Mouse (Mus musculus): ENCODE results near the gene Chd1l.
A peak's percentile ranks its signal among the peaks of the same experiment; 100 is the strongest.

Chd1l gene

DNA sequence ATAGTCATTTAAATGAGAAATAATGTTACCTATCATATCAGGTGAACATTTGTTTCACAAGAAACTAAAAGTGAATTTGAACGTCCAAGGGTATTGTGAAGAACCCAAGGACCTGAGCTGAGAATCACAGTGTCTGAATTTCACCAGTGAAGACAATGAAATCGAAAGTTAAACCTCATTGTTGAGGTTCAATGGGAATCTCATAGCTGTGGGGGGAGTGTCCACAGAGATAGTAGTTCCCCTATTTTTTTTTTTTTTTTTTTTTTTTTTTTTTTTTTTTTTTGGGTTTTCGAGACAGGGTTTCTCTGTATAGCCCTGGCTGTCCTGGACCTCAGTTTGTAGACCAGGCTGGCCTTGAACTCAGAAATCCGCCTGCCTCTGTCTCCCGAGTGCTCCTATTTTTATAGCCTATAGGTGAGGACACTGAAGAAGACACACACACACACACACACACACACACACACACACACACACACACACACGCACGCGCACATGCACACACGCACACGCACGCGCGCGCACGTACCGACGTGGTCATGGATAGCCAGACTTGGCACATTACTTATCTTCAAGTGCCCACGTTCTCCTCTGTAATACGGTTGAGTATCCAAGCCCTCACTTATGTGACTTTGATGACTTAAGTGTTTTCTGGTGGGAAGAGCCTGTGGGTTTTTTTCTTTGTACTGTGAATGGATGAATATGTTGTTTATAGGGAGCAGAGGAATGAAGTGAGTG is 7.3 kb upstream of the Chd1l start:
- no peak for ATAC-seq (ENCODE audit: low TSS enrichment)

DNA sequence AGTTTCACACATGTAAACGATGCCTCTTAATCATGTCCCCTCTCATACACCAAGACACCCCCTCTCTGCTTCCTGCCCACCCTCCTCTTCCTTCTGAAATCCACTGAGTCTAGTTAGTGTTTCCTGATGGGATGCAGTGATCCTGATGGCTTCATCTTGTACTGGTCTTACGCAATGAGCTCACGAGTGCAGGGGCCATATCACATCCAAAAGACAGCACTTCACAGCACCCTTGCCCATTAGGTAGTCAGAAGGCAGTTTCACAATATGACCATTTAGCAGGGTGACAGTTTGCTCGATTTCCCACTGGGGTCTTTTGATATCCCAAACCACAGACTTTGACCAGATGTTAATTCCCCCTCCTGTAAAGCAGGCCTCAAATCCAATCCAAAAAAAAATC is 5.9 kb upstream of the Chd1l start:
- no peak for ATAC-seq (ENCODE audit: low TSS enrichment)

DNA sequence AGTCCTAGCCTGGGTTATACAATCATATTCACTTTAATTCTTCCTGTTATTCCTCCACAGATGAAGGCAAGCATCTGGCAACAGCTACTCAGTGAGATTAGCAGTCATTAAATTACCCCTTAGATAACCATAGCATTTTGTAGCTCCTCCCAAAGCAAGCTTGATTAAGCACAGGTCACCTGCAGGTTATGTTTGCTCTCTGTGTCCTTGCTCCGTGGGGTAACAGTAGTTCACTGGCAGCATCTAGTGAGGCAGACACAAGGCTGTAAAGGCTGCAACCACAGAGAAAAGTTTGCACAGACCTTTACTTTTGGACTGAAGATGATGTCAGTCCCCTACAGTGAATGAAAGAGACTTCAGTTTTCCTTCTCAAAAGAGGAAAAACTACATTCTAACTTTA is 5.2 kb upstream of the Chd1l start:
- no peak for ATAC-seq (ENCODE audit: low TSS enrichment)

DNA sequence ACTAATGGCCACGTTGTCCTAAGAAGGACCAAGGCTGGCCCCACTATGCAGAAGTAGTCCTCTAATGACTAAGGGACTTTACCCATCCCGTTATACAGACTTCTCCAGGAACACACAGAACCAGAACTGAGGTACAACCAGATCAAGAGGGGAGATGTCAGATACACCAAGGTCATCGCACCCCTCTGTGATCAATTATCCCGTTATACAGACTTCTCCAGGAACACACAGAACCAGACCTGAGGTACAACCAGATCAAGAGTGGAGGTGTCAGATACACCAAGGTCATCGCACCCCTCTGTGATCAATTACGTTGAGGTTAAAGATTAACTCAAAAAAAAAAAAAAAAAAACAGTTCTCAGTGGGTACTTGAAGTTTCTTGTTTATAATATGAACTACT is 1.0 kb upstream of the Chd1l start:
- ATAC-seq (ENCODE audit: low TSS enrichment), result no peak

DNA sequence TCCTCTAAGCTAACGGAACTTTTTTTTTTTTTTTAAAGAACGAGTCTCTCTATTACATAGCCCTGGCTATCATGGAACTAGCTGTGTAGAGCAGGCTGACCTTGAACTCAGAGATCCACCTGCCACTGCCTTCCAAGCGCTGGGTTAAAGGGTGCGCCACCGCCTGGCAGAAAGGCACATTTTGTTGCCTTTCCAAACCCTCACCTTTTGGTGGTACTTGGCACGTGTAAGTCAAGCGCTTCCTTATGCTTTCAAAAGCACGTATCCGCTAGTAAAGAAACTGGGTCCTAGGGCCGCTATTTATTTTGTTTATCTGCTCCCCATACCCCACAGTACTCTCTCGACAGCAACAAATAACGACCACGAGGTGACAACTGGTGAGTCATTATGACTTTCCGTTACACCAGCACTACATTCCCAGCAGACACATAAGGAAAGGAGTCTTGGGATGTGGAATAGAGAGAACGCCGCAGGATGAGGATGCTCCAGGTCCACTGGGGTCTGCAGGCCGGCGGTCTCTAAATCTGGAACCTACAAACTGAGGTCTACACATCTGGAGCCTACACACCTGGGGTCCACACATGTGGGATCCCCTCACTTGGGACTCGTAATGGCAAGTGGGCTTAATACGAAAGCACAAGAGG is 680 bp downstream of the Chd1l start:
- ATAC-seq (ENCODE audit: low TSS enrichment), result no peak

DNA sequence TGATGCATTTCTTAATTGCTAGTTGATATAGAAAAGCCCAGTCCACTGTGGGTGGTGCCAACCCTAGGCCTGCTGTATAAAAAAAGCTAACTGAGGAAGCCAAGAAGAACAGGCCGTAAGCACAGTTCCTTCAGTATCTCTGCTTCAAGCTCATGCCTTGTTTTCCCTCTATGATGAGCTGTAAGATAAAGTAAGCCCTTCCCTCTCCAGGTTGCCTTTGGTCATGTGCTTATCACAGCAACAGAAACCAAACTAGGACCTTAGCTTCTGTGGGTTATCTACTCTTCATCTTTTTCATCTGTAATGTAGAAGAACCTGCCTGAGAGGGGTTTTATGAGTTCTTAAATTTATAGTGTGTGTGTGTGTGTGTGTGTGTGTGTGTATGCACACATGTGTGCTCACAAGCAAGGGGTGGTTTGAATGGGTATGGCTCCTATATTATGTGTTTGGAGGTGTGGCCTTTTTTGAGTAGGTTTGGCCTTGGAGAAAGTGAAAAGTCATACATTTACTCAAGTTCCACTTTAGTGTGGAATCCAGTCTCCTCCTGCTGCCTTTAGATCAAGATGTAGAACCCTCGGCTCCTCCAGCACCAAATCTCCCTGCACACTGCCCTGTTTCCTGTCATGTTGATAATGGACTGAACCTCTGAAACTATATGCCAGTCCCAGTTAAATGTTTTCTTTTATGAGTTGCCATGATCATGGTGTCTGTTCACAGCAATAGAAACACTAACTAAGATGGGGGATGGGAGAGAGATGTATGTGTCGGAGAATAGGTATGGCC is 9.8 kb downstream of the Chd1l start:
- no peak for ATAC-seq (ENCODE audit: low TSS enrichment)

DNA sequence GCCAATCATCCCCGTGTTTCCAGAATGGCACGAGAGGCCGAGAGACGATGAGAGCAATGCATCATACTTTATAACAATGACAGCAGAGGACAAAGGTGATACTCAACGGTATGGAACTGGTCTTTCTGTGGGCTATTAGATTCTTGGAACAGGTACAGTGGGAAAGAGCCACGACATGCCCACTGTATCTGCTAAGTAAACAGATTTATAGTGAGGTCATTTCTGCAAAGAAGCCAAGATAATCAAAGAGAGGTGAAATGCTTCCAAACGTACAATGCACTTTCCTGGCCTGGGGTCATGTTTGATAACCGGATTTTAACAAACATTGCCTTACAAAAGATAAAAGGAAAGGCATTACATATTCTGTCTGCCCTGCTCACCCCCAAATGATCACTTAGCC is 13.2 kb downstream of the Chd1l start:
- ATAC-seq (ENCODE audit: low TSS enrichment), result no peak

DNA sequence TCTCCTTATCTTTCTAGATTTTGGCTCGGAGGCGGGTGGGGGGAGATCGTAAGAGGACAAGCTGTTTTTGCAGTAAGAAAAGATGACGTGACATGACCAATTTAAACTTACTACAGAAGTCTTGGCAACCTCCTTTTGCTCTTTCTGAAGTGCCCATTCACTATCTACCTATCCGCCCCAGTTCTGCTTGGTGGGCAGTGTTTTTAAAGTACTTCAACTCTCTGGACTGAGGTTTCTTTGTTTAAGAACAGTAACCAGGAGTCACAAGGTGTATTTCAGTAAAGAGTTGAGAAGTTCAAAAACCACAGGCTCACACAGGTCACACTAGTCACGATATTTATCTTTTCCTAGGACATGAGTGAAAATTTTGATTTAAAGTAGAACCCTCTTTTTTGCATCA is 14.9 kb downstream of the Chd1l start:
- no peak for ATAC-seq (ENCODE audit: low TSS enrichment)

DNA sequence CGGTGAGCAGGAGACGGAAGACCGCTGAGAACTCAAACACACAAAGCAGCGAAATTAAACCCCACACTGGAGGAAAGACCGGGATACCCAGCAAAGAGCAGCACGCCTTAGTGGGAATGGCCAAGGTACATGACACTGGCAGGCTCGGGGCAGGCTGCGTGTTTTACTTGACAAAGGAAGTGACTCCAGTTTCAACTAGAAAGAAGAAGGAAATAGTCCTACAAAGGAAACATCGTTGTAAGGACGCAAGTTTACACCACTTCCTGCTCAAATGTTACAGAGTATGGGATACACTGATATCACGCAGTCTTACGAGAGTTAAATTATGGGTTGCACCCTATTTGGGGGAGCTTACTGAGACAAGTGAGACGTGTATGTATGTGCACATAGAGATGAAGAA is 15.9 kb downstream of the Chd1l start:
- ATAC-seq (ENCODE audit: low TSS enrichment), result no peak

DNA sequence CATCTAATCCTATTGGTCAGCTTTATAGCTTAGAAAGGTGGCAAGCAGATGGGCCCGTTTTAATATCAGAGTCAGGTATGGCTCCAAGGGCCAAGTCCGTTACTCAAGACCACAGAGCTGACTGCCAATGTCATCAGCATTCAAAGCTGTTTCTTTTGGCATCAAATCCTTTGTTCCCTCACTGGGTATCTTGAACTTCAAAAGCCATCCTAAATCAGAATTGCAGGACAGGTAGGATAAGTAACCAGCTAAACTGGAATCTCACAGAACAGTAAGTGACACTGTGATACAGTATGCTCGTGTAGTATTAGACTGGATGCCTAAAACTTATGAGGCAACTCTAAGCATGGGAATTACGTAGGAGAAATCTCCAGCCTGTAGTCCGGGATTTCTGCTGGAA is 16.9 kb downstream of the Chd1l start:
- no peak for ATAC-seq (ENCODE audit: low TSS enrichment)

DNA sequence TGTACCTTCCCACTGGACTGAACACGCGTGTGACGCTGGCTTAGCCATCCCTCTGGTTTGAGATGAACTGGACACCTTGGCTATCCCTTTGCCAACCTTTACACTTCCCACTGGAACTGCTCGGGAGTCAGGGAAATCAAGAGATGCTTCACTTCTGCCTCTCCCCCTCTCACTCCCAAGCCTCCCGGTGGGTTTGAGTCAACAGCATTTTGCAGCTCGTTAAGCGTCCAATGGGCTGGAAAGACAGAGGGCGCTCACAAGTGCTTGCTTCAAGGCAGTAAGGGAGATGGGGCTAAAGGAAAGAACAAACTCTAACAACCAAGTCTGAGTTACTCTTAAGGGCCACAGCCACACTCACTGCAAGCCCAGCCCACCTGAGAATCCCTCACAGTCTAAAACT is 19.3 kb downstream of the Chd1l start:
- no peak for ATAC-seq (ENCODE audit: low TSS enrichment)

DNA sequence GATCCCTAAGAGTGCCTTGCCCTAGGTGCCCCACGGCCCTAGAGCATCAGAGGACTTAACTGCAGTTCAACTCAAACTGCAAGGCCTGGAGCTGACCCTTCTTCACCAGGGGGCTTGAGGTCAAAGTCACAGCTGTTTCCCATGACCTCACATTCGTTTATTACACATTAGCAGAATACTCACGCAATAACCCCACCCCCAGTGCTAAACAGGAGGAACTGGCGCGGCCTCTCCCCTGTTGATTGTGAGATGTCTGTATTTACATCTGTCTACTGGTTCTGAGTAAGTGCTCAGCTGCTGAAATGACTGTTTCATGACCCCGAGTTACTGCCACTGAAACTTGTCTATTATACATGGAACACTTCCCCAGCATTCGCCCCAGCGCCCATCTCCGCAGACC is 22.3 kb downstream of the Chd1l start:
- ATAC-seq (ENCODE audit: low TSS enrichment), result no peak

DNA sequence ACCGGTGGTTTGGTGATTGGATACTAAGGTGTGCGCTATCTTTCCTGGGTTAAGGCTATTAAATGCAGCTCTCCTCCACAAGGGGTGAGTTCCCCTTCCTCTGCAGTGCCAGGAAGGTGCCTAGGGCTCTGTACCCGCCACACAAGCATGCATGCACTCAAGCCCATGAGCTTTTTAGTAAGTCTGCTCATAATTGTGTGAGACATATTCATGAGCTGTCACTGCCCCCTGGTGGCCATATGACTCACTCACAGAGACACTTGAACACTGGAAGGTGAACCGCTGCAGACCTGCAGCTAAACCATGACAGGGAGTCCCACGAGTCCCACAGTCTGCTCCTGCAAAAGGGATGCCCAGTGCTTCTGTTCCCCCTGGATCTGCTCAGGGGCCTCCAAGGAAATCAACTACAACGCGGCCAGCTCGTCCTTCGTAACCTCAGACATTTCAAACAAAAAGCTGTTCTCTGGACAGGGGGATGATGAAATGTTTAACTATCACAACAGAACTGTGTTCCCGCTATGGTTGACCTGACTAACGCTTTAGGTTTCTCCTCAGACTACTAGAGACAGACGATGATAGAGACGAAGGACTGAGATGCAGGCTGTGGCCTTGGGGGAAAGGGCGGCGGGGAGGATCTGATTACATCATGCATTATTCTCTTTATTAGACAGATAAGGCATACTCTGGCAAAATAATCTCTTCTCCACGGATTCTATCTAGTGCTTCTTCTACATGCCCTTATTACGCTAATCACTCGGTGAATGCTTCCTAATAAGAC is 24.4 kb downstream of the Chd1l start:
- peak; percentile 94 for ATAC-seq (ENCODE audit: low TSS enrichment)

DNA sequence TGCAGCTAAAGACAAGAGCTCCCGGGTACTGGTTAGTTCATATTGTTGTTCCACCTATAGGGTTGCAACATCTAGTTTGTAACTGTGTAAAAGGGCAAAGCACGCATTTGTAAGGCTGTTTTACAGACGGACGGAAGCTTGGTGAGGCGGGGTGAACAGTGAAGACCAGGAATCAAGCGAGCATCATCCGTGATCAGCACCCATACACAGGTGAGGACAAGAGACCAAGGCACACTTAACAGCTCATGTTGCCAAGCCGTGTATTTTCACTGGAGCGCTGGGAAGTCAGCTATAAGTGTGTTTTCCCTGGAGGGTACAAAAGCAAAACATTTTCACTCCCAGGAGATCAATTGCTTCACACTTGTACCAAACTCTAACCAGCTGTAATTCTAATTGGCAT is 36.2 kb downstream of the Chd1l start:
- no peak for ATAC-seq (ENCODE audit: low TSS enrichment)

DNA sequence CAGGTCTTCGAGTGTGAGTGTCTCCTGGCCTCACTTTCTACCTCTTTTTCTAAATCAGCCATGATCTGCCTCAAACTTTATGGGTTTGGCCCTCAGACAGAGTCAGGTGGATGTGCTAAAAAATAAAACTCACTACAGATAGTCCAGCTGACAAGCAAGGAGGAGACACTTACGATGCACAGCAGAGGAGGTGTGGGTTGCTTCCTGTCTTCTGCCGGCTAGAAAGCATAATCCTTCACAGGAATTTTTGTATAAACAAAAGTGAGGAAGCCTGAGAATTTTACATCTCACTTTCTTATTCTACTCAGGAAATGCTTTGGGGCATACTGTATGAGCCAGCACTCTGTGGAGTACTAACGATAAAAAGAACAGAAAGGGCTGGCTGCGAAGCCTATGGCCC is 45.4 kb downstream of the Chd1l start:
- ATAC-seq (ENCODE audit: low TSS enrichment), result peak; percentile 87

DNA sequence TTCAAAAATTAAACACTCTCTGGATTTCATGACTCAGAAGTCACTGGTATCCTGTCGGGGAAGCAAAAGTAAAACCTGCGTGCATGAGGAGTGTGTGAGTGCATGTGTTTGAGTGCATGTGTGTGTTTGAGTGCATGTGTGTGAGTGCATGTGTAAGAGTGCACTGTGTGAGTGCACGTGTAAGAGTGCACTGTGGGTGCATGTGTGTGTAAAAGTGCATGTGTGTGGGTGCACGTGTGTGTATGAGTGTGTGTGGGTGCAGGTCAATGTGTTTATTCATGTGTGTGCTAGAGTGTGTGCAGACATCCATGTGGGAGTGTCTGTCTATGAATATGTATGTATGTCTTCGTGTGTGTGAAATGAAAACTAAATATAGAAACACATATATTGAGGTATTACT is 51.4 kb downstream of the Chd1l start:
- ATAC-seq (ENCODE audit: low TSS enrichment), result no peak

DNA sequence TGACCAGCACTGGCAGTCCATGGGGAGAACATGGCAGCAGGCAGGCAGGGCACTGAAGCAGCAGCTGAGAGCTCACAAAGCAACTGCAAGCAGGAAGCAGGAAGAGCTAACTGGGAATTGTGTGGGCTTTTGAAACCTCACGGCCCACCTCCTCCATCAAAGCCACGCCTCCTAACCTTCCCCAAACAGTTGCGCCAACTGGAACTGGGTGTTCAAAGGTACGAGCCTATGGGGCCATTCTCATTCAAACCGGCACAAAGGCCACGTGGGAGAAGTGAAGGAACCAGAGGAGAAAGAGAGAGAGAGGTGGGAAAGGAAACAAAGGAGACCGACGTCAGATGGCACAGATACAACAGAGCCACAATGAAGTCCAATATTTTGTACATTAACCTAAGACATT is 63.8 kb downstream of the Chd1l start:
- ATAC-seq (ENCODE audit: low TSS enrichment), result no peak

DNA sequence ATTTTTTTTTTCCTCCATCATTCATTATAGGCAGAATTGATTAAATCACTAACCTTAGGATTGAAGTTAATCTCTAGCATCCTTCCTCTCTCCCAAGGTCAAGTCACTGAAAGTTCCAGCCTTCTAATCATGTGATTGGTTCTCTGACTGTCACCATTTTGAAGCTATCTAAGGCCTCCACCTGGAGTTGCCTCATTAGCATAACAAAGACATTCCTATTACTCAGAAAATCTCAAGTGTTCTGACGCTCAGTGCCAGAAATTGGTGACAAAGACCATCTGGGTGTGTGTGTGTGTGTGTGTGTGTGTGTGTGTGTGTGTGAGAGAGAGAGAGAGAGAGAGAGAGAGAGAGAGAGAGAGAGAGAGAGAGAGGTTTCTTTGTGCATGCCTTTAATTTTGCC is 69.8 kb downstream of the Chd1l start:
- no peak for ATAC-seq (ENCODE audit: low TSS enrichment)

DNA sequence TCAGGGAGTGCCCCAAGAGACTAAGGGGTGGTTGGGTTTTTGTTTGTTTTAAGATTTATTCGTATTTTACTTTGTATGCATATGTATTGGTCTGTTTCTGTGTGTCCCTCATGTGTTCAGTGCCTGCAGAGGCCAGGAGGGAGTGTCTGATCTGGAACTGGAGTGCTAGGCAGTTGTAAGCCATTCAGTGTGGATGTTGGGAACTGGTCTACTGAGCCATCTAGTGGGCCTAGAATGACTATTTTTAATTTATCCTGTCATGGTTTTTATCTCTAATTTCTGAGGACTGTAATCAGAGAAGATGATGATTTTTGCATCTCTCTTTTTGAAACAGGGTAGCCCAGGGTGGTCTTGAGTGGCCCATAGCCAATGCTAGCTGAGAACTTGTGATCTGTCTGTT is 71.4 kb downstream of the Chd1l start:
- ATAC-seq (ENCODE audit: low TSS enrichment), result peak; percentile 84

DNA sequence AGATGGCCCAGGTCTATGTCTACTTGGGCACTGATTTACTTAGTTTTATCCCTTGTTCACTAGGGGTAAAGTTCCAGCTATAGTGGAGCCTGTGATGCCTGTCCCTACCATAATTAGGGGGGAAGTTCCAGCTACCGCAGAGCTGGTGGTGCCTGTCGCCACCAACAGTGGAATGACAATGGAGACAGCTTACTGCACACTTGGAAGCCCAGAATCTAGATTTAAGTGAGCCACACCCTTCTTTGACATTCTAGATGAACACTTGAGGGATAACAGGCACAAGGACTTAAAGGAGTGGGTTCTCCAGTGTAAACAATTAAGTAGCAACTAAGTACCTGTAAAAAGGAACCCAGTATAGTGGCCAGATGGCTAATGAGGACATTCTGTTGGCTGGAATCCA is 73.0 kb downstream of the Chd1l start:
- no peak for ATAC-seq (ENCODE audit: low TSS enrichment)

DNA sequence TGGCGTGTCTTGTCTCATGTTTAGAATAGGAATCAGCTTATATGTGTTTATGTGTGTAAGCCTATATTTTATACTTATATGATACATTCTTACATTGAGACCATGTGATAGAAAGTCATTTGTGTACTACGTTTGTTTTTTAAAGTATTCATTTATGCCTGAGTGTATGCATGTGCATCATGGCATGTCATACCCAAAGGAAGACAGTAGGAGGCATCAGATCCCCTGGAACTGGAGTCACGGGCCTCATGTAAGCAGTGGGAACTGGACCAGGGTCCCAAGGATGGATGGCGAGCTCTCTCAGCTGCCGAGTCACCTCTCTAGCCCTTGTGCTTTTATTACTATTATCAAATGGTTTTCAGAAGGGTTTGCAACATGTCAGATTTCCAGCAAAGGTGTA is 74.3 kb downstream of the Chd1l start:
- no peak for ATAC-seq (ENCODE audit: low TSS enrichment)

DNA sequence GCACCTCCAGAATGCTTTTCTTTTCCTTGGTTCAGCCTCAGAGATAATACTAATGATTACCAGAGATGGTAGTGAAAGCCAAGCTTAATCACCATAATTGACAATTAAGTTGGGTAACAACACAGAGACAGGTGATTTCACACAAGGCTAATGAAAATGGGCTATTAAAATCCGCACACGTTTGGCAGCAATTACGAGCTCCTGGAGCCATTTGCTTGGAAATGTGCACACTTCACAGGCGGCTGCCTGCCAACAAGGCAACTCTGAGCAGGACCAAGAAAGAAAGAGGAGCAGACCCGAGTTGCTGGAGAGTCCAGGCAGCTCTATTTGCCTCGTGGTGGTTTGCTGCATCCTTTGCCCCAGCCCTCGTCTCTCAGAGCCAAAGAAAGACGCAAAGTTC is 84.5 kb downstream of the Chd1l start:
- ATAC-seq (ENCODE audit: low TSS enrichment), result no peak
